Mouse (Mus musculus) megakaryocyte, embryonic 14.5 days (primary cell): ENCODE data around the gene Reep6. TPM values are rescaled to one million over a fixed set of nuclear protein-coding genes. Genes with fewer than 3 reads are reported as not detected.
A peak's percentile ranks its signal among the peaks of the same experiment; 100 is the strongest.

Source experiments
- H3K27me3 ChIP-seq: replicated peaks from 2 replicates; pipeline ENCODE3; 2012; ENCODE audit warnings: inconsistent platforms
- H3K36me3 ChIP-seq: replicated peaks from 2 replicates; pipeline ENCODE3; 2012; ENCODE audit warnings: low read length, inconsistent platforms, mixed read lengths
- H3K4me1 ChIP-seq: 2 replicates; pipeline ENCODE4 v1.6.1; 2012; ENCODE audit warnings: inconsistent platforms
- H3K4me3 ChIP-seq: replicated peaks from 2 replicates; pipeline ENCODE3; 2012; ENCODE audit warnings: moderate library complexity, mild to moderate bottlenecking, inconsistent platforms
- H3K9me3 ChIP-seq: 2 replicates; pipeline ENCODE4 v1.6.1; 2012; ENCODE audit warnings: inconsistent platforms
- FLI1 ChIP-seq: IDR thresholded peaks from 2 replicates; pipeline ENCODE4 v1.6.1; 2012; ENCODE audit warnings: low read length, inconsistent platforms, mixed read lengths
- GATA1 ChIP-seq: IDR thresholded peaks from 3 replicates; pipeline ENCODE4 v1.6.1; 2012; ENCODE audit warnings: mixed read lengths, low read length, inconsistent platforms, borderline replicate concordance
- polyA plus RNA-seq: library from polyadenylated mRNA; stranded (reverse); fragments of >175 nt; gene quantifications from 2 replicates; pipeline ENCODE4 v1.2.3, GENCODE M21; 2012; ENCODE audit warnings: low replicate concordance; ENCODE audit not compliant: insufficient read depth

The Reep6 gene
- polyA plus RNA-seq, 1 experiment = 19.0 TPM

GRCm38 (mm10) chr10:80324120-80325037 lies 5.4 kb upstream of the Reep6 start:
- no peaks in the 10 kb centered on the region for H3K9me3 ChIP-seq
- peaks cover 75% of the 10 kb centered on the region for H3K4me1 ChIP-seq
- peaks cover 2% of the 10 kb centered on the region for H3K27me3 ChIP-seq
- H3K36me3 ChIP-seq = peaks cover 2% of the 10 kb centered on the region
- H3K4me3 ChIP-seq = peak overlapping the region; percentile 100
- TF ChIP-seq FLI1 = no peak
- TF ChIP-seq GATA1 = no peak

DNA sequence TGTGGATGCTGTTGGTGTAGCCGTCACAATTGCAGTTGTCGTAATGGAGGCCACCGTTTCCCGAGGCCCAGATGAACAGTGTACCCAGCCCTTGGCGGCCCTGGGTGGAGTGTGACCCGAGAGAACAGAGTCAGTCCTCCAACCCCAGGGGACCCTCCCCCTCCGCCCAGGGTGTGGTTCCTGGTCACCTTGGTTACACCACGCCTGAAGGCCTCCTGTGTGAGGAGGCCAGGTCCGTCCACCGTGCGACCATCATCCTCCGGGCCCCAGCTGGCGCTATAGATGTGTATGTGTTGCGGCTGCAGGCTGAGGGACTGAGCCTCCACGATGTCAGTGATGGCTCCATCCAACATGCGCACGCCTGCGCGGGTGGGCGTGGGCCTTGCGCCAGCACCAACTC lies 4.7 kb upstream of the Reep6 start:
- Histone ChIP-seq H3K4me1 (peaks cover 76% of the 10 kb centered on the region), H3K27me3 (peaks cover 2% of the 10 kb centered on the region), H3K4me3 (peak overlapping the region; percentile 67), H3K36me3 (no peaks in the 10 kb centered on the region), H3K9me3 (no peaks in the 10 kb centered on the region)
- TF ChIP-seq GATA1 (no peak), FLI1 (no peak)

- Histone ChIP-seq H3K4me3 (peak overlapping the region; percentile 92), H3K9me3 (no peaks in the 10 kb centered on the region), H3K4me1 (peaks cover 73% of the 10 kb centered on the region), H3K36me3 (peaks cover 11% of the 10 kb centered on the region), H3K27me3 (peaks cover 29% of the 10 kb centered on the region)
- TF ChIP-seq GATA1 (no peak), FLI1 (no peak)
These were observed 331 bp downstream of the Reep6 start for GRCm38 (mm10) chr10:80330084-80330483.

DNA sequence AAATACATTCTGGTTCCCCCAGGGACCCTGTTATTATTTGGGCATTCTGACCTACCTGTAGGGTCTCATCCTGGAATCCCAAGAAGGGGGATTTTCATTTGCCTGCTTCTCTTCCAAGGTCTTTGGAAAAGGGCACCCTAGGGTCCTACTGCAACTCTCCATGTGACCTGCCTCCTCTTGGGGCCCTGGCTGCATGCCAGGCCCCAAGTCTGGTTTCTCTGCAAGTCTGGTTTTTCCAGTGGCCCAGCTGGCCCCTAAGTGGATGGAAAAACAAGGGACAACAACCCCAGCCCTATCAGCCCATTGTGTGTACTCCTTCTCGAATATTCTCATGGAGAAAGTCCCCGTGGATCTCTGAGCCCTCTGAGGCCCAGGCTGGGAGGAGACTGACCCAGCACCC lies 1.1 kb downstream of the Reep6 start:
- TF ChIP-seq FLI1 (no peak), GATA1 (no peak)
- Histone ChIP-seq H3K27me3 (peaks cover 37% of the 10 kb centered on the region), H3K9me3 (no peaks in the 10 kb centered on the region), H3K4me1 (peaks cover 72% of the 10 kb centered on the region), H3K36me3 (peaks cover 19% of the 10 kb centered on the region), H3K4me3 (peak overlapping the region; percentile 92)

GRCm38 (mm10) chr10:80331636-80332524 lies 2.1 kb downstream of the Reep6 start:
- peaks cover 82% of the 10 kb centered on the region for H3K4me1 ChIP-seq

DNA sequence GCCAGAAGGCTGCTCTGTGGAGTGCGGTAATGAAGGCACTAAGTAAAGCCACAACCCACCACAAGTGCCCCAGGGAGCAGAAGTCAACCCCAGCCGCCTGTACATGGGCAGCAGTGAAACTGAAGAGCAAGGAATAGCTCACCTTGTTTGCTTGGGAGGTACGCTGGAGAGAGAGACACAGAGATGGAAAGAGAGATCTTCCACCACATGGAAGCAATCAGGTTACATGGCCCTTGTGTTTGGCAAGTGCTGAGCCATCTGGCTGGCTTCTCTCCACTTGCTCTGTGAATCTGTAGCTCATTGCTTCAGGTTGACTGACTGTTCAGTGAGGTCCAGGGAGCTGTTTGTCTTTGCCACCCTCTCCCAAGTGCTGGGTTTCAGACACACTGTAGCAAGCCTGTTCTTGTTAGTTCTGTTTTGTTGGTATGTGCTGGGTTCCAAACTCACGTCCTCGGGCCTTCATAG lies 2.8 kb downstream of the Reep6 start:
- peaks cover 48% of the 10 kb centered on the region for H3K27me3 ChIP-seq
- peaks cover 25% of the 10 kb centered on the region for H3K36me3 ChIP-seq
- H3K9me3 ChIP-seq = no peaks in the 10 kb centered on the region
- H3K4me1 ChIP-seq = peaks cover 82% of the 10 kb centered on the region
- TF ChIP-seq FLI1 (no peak), GATA1 (no peak)
- no peak overlapping the region for H3K4me3 ChIP-seq

More at GRCm38 (mm10) chr10:80331636-80332524, 2.1 kb downstream of the Reep6 start:
- H3K4me3 ChIP-seq = peak overlapping the region; percentile 40
- H3K27me3 ChIP-seq = peaks cover 47% of the 10 kb centered on the region
- H3K9me3 ChIP-seq = no peaks in the 10 kb centered on the region
- no peak for TF ChIP-seq GATA1
- no peak for TF ChIP-seq FLI1
- H3K36me3 ChIP-seq = peaks cover 25% of the 10 kb centered on the region

DNA sequence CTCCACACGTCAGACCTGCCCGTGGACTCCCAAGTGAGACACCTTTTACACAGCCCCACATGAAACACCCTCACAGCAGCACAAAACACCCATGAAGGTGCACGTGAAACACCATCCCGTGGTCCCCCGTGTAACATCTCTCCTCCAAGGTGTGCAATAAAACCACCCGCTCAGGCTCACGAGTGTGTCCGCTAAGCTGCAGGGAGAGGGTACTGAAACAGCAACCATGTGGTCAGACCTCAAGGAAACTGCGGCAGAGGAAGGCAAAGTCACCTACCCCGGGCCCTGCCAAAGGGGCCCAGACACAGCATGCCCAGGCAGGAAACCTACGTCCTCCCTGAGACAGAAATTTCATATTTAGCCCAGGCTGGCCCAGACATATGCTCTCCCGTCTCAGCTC lies 6.5 kb downstream of the Reep6 start:
- H3K27me3 ChIP-seq = peaks cover 44% of the 10 kb centered on the region
- peaks cover 72% of the 10 kb centered on the region for H3K4me1 ChIP-seq
- TF ChIP-seq GATA1 (no peak), FLI1 (no peak)
- H3K4me3 ChIP-seq = no peak overlapping the region
- H3K36me3 ChIP-seq = peaks cover 29% of the 10 kb centered on the region
- H3K9me3 ChIP-seq = no peaks in the 10 kb centered on the region

GRCm38 (mm10) chr10:80339941-80340750 lies 10.4 kb downstream of the Reep6 start:
- H3K4me1 ChIP-seq = peaks cover 81% of the 10 kb centered on the region
- no peaks in the 10 kb centered on the region for H3K9me3 ChIP-seq
- H3K4me3 ChIP-seq = peak overlapping the region; percentile 83
- peaks cover 33% of the 10 kb centered on the region for H3K27me3 ChIP-seq
- H3K36me3 ChIP-seq = peaks cover 27% of the 10 kb centered on the region
- TF ChIP-seq FLI1 (no peak), GATA1 (no peak)

- H3K4me1 ChIP-seq = peaks cover 84% of the 10 kb centered on the region
- H3K4me3 ChIP-seq = peak overlapping the region; percentile 73
- H3K36me3 ChIP-seq = peaks cover 19% of the 10 kb centered on the region
- H3K9me3 ChIP-seq = no peaks in the 10 kb centered on the region
- TF ChIP-seq GATA1 (no peak), FLI1 (no peak)
- H3K27me3 ChIP-seq = peaks cover 25% of the 10 kb centered on the region
These were observed 11.3 kb downstream of the Reep6 start for GRCm38 (mm10) chr10:80341026-80341425.
